Mouse (Mus musculus) thymus, adult 18-20 months (tissue): Measurements from ENCODE around the gene Zfp473.
A peak's percentile ranks its signal among the peaks of the same experiment; 100 is the strongest.
"Not testable (repeated sequence)": the region's sequence is repeated elsewhere in the genome, so short reads cannot be mapped to it uniquely, and the experiment has no call there.

Experiments
- DNase-seq, 2 experiments: peaks; one replicate each; pipeline ENCODE4 v3.0.0; 2022; ENCODE audit warnings: mixed read lengths in 2 of 2

The Zfp473 gene

DNA sequence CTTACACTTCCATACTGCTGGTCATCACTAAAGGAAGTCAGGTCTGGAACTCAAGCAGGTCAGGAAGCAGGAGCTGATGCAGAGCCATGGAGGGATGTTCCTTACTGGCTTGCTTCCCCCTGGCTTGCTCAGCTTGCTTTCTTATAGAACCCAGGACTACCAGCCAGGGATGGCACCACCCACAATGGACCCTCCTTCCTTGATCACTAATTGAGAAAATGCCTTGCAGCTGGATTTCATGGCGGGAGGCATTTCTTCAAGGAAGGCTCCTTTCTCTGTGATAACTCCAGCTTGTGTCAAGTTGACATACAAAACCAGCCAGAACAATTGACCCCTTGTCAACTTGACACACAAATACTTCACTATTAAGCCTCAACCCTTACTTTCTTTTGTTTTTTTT lies at the start of gene Zfp473:
TSS of gene Zfp473 (minus strand) at position 101 of the 400 bp plus-strand sequence.
- DNase-seq, result not testable (repeated sequence)

DNA sequence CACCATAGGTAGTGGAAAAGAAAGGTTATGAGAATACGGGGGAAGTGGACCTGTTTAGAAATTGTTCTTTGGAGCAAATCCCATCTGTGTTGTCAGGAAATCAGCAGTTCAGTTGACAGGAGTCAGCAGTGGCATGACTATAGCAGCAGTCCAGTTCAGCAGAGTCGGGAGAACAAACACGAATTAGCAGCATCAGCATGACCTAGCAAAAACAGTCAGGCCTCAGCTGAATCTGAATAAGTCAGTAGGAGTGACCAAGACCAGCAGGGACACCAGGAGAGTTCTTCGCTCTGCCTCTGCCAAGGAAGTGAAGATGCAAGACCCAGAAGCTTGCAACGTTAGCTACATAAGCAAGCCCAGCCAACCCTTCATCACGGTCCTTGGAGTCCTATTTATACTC lies 41.9 kb upstream of the Zfp473 start:
- DNase-seq, result no peak

DNA sequence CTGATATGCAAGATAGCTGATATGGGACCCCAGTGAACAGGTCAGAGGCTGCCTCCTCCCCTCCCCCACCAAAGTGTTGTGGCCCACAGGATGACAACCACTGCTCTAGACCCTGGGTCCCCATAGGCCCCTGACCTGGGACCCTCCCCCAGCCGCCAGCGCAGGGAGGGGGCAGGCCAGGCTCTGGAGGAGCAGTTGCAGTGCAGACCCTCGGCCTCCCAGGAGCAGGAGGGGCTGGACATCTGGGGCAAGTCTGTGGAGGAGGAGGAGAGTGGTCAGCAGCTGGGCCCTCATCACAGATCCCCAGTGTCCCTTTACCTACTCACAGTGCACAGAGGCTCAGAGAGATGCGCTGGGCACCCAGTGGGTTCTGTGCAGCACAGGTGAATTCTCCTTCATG lies 39.2 kb upstream of the Zfp473 start:
- no peak for DNase-seq

DNA sequence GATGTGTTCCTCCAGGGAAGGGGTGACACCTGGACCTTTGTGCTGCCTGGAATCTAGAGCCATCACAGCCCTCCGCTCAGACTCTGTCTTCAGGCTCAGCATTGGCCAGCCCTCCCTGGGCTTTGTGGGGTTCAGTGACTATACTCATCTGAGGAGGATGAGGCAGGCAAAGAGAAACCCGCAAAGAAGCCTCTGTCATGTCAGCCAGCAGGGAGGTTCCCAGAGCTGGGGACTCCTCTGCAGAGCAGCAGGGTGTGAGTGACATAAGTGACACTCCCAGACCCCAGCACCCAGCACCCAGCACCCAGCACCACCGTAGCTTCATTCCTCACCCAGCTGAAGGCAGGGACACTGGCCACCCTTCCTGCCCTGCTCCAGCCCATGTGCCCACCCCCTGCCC lies 38.7 kb upstream of the Zfp473 start:
- DNase-seq, result no peak

DNA sequence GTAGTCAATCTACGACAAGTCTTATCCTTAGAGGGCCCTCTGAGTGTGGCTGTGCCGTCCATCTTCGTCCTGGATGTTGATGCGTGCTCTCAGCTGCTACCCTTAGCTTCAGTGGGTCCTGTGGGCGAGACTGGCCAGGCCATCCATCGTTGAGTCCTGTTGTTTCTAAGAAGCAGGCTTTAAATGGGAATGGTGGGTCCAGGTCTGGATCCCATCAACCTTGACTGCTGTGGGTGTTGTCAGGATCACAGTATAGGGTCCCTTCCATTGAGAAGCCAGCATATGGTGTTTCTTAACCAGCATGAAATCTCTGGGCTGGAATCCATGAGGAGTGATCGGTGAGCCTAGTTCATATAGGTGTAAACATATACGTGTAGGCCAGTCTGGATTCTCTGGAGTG lies 29.3 kb upstream of the Zfp473 start:
- no peak for DNase-seq

DNA sequence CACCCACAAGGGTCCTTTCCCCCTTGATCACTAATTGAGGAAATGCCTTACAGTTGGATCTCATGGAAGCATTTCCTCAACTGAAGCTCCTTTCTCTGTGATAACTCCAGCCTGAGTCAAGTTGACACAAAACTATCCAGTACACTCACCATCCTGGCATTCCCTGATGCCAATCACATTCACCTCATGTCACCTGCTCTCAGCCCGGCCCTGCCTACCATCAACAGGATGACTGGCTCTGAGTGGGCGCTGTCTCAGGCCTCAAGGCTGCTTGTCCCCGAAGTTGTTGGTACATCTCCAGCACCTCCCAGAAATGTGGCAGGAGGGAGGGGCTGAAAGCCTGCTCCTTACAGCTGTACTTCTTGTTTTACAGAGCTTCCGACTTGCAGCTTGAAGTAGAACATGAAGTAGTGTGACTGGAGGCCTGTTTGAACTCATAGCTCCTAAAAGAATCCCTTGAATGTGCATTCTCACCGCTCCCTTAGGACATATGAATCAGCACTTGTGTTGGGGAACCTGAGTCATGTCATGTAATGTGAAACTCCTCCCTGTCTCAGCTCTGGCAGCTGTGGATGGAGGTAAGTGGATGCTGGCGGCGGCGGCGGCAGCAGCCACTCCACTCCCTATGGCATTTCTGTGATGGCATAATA lies 26.1 kb upstream of the Zfp473 start:
- DNase-seq, result no peak

DNA sequence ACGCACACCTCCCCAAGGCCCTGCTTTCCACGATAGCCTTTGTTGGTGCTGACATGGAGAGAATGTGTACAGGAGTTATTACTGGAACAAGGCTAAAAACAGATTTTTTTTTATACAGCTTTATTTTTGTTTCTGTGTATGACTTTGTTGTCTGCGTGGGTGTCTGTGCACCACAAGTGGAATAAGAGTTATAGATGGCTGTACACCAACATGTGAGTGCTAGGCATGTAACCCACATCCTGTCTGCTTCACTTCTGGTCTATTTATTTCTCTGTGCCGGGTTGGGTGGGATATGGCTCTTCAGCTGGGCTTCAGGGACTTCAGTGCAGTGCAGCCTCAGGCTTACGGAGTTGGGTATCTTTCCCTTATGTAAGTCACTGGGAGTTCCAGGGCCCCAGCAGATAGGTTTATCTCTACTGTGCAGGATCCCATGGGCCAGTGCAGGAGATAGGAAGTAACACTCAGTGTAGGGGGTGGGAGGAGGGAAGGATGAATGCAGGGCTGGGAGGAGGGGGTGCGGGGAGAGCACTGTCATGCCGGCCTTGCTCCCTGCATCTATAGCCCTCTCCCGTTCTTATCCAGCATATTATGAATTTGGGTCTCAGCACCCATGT lies 21.8 kb upstream of the Zfp473 start:
- no peak for DNase-seq

DNA sequence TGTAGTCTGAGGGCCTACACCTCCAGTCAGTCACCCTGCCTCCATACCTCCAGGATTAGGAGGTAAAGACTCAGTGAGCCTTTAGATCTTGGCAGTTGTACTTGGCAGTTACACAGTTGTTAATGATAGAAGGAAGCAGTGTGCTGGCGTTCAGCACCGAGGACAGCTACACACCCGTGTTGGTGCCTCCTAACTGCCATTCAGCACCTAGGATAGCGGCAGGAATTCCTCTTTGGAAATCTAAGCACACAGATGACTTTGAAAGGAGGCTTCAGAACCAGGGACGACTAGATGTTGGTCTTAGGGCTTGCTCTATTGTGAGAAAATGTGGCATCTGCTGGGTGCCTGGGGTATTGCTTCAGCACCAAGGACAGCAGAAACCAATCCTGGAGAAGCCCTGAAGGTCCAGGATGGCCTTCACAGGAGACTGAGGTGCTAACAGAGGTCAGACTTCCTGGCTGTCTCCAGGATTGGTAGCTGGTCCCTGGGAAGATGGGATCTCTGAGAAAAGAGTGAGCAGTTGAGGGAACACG lies 19.3 kb upstream of the Zfp473 start:
- no peak for DNase-seq

DNA sequence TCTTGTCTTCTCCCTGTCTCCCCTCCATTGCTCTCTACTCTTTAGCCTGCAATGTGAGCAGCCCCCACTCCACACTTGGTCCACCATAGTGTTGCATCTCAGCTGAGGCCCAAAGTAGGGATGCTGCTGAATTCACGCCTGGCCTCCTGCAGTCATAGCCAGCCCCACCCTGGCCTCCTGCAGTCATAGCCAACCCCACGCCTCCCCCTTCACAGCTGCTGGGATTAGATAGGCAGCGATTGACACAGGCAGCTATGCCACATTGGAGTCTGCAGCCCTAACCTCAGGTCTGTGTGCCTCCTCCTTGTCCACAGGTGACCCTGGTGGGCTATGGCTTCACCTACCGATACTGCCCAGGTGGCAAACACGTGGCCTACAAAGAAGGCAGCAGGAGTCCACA lies 17.3 kb upstream of the Zfp473 start:
- DNase-seq, result no peak

DNA sequence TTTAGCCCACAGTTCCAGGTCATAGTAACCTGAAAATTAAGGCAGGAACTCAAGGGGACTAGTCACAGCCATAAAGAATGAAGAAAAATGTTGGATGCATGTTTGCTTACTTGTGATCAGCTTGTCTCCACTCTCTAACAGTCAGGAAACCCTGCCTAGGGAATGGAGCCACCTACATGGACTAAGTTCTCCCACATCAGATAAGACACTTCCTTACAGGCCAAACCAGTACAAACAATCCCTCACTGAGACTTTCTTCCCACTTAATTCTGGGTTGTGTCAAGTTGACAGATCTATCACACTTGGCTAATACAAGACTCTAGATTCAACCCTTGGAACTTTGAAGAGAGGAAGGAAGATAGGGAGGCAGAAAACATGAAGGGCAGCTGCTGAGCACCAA lies 9.5 kb upstream of the Zfp473 start:
- no peak for DNase-seq

DNA sequence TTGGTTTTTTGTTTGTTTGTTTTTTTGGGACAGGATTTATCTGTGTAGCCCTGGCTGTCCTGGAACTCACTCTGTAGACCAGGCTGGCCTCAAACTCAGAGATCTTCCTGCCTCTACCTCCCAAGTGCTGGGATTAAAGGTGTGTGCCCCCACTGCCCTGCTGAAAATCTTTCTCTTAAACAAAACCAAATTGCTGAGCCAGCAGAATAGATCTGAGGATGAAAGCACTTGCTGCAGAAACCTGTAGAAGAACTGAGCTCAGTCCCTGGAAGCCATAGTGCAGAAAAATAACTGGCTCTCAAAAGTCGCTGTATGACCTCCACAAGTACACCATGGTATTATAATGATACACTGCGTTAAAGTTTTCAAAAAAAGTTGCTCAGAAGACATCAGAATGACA lies 6.3 kb upstream of the Zfp473 start:
- DNase-seq, result no peak

DNA sequence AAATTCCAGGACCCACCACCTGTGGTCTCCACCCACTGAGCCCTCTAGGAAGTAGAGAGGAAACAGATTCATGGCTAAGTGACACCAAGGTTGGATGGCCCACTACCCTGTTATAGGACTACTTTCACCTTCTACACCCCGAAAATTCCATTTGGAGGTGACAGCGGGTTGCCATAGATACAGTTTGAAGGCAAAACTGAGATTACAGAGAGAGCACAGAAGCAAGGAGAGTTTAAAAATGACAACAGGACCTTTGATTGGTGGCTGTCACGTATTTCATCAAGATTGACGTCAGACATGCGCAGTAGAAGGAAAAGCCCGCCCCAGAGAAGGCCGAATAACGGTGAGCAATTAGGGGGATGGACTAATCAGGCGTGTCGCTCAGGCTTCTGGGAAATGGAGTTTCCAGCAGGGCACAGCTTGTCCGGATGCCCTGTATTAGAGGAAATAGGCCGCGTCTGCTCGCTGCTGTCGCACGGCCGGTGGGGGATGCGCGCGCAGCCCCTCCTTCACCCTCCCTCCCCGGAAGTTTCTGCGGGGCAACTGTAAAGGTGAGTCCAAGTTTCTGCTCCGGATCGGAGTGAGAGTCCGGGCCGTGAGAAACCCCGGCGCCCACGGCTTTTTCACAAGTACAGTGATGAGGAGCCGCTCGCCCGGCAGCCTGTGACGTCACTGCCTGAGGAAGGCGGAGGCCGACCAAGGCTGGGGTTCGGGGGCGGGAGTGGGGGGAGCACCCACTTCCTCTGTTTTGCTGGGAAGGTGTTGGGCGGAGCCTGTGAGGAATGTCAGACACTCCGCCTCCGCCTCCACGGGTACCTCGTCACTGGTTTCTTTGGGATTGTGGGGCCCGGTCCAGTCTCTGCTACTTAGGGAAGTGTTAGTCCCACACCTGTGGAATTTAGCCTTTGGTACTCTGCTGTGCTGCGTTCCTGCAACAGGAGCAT lies 2.5 kb downstream of the Zfp473 start, which contains the start of gene Vrk3:
TSS of gene Vrk3 (plus strand) at position 313 of the 944 bp plus-strand sequence.
- DNase-seq, result peak; percentile 89 to 95

DNA sequence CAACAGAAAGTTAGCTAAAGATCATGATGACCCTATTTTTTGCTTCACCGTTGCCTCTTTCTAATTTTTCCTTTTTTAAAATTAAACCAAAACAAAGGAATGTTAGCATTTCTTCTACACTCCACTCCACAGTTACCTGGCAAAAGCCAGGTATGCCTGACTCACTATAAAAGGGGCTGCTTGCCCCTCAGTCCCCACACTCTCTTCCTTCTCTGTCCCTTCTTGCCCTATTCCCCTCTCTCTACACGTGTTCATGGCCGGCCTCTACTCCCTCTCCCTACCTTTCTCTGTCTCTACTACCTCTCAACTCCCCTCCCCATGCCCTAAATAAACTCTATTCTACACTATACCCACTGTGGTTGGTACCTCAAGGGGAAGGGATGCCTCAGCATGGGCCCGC lies 3.7 kb downstream of the Zfp473 start:
- no peak for DNase-seq

DNA sequence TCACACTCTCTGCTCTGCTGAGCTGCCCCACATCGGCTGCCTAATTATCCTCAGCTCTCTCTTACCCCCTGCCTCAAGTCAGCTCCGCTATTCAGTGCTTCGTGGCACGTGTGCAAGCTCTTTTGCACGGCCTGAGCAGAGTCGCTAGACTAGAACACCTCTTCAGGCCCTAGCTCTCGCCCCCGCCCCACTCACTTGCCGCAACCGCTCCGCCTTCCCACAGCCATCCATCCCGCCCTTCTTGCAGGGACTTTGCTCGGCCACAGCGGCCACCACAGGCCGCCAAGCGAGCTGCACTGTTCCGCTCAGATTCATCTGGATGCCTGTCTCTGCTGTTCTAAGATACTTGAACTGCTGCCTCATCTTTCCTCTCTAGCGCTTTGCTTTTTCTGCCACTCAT lies 5.8 kb downstream of the Zfp473 start:
- DNase-seq, result peak; percentile 64 to 67

DNA sequence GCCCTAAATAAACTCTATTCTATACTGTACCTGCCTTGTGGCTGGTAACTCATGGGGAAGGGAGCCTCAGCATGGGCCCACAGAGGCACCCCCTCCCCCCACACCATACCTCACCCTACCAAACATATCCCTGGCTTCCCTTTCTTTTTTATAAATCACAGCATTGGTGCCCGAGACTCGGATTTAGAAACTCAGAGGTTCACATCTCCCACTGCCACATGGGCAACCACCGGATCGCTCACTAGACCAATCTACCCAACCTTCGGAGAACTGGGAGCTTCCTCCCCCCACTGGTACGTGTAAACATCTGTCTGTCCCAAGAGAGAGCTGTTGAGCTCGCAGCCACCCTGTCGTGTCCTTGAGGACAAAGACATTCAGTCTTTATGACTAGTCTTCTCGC lies 6.6 kb downstream of the Zfp473 start:
- no peak for DNase-seq

DNA sequence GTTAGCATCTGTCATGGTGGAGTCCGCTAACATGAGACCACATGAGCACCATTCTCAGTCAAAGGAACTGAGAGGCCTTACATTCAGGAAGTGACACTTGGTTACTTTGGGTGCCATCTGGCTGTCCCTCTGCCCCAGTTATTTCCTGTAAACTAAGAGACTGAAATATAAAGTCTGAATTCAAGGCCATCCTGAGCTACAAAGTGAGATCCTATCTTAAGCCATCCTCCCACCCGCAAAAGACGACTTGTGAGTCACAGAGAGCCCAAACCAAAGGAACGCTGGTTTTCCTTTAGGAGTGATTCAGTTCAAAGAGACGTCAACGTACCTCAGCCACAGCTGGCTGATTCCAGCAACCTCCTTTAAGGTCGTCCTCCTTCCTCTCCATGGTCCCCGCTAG lies 9.5 kb downstream of the Zfp473 start:
- DNase-seq, result no peak

DNA sequence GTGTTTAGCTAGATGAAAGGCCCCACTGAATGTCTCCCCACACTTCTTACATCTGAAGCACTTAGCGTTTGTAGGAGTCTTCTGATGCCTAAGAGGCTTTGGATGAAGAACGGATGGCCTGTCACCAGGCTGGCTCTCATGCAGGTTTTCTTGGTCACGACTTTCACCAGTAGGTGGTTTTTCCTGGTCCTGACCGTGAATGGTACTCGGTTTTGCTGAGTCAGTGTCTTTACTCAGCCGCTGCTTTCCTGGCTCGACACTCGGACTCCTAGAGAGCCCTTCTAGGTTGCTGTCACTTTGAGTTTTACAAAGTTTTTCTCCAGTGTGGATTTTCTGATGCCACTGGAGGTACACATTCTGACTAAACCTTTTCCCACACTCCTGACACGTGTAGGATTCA lies 17.1 kb downstream of the Zfp473 start:
- DNase-seq, result no peak

DNA sequence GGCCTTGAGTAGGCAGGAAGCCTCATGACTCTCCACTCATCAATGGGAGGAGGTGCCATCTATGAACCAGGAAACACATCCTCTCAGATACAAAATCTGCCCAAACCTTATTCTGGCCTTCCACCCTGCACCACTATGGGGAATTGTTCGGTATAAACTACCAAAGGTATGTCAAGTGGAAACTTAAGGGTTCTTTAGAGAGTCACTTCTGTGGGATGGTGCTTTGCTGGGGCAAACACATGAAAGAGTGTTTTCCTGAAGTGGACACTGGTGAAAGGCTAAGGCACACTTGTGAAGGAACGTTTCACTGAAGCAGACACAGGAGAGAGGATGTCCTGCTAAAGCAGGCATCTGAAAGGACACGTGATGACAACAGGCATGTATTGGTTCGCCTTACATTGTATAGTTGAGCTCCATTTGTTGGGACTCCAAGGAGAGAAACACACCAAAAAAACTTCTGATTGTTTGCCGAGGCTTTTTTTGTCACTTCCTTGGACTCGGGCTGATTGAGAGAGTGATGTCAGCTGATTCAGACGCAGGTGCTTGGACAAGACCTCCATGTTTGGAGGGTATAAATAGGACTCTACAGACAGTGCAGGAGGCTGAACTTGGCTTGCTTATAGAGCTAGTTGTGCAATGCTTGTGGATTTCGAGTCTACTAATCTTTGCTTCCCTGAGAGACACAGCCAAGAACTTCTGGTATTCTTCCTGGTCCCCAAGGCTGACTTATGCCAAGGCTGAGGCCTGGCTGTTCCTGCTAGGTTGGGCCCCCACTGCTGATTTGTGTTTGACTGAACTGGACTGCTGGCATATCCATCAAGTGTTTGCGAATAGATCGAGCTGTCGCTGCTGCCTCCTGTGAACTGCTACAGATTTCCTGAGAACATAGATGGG lies 22.5 kb downstream of the Zfp473 start:
- no peak for DNase-seq

DNA sequence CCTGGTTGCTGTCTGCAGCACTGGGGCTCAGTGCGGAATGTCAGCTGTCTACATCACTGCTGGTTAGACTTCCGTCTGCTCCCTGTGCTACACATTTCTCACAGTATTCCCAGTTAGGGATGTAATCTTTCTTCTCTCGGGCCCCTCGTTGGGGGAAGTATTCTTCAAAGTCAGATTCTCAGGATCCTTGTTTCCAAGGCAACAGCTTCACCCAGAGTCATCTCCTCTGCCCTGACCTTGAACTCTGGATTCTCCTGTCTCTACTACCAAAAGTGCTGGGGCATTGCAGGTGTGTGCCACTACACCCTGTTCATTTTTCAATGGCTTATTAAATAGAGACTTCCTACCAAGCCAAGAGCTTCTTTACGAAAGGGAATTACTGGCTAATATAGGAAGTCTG lies 23.7 kb downstream of the Zfp473 start:
- DNase-seq, result no peak

DNA sequence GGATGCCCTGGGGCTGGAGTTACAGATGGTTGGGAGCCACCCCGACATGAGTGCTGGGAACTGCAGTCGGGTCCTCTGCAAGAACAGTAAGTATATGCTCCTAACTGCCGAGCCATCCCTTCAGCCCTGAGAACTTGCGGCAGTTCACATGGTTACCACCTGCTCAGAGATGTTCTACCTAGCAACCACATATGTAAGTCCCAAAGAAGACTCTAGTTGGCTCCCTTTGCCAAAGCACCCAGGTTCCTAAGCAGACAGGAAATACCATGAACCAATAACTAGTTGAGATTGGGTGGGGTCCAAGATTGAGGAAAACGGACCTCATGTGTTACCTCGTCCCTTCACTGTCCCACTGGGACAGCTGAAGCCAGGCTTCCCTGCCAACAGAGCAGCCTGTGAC lies 24.5 kb downstream of the Zfp473 start:
- no peak for DNase-seq

DNA sequence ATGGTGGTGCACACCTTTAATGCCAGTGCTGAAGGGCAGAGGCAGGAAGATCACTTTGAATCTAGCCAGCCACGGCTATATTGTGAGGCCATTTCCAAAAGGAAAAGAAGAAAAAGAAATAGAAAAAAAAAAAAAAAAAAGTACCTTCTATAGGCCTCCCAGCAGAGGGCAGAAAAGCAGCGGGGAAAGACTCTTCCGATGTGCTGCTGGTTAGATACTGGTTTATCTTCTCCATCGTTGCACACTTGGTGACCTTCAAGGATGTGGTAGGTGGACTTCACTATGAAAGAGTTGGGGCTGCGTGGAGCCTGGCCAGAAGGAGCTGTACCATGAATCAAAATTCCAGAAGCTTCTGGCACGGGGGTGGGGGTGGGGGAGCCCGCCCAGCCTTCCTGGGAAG lies 26.5 kb downstream of the Zfp473 start:
- DNase-seq, result no peak

DNA sequence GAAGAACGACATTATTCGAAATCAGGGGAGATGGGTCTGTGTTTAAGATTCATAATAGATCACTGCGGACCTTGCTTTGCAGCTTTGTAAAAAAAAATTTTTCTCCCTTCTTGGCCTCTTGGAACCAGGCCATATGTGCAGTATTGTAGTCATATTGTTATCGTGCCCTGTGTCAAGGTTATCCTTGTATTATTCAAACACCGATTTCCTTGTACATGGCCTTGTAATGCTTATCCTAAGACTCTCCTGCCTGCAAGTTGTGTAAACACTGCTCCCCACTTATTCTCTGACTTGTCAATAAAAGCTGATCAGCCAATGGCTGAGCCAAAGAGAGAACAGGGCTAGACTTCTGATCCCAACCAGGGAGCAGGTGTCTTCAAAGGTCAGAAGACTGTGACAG lies 28.8 kb downstream of the Zfp473 start:
- no peak for DNase-seq

DNA sequence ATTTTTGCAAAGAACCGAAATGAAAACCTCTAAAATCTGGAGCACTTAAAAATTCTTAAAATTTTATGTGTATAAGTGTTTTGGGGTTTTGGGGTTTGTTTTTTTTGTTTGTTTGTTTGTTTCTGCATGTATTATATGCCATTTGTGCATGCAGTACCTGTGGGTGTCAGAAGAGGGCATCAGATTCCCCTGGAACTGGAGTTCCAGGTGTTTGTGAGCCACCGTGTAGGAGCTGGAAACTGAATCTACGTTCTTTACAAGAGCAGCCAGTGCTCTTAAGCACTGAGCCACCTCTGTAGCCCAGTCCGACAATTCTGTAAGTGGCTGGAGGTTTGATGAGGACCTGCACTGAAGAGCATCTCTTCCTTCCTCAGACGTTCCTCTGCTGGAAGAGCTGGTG lies 41.0 kb downstream of the Zfp473 start:
- no peak for DNase-seq
